Mouse (Mus musculus) heart, embryonic 10.5 days (tissue): ENCODE measurements around the gene Zhx3. TPM values are rescaled to one million over a fixed set of nuclear protein-coding genes. Genes with fewer than 3 reads are reported as not detected.
A peak's percentile ranks its signal among the peaks of the same experiment; 100 is the strongest.

Experiments
- DNase-seq: peaks from one replicate; pipeline ENCODE4 v3.0.0-alpha.2; 2017; ENCODE audit warnings: low spot score
- H3K27ac ChIP-seq: fragments of 300-500 bp; sonication (generic); 2 replicates; pipeline ENCODE4 v1.5.1; 2016; ENCODE audit warnings: mild to moderate bottlenecking
- H3K27me3 ChIP-seq: fragments of 300-500 bp; sonication (generic); 2 replicates; pipeline ENCODE4 v1.6.1; 2016; ENCODE audit warnings: mild to moderate bottlenecking; ENCODE audit not compliant: poor library complexity, insufficient read depth, severe bottlenecking
- H3K36me3 ChIP-seq: fragments of 300-500 bp; sonication (generic); 2 replicates; pipeline ENCODE4 v1.6.1; 2016; ENCODE audit warnings: mild to moderate bottlenecking, moderate library complexity
- H3K4me1 ChIP-seq: fragments of 300-500 bp; sonication (generic); 2 replicates; pipeline ENCODE4 v1.6.1; 2016; ENCODE audit warnings: mild to moderate bottlenecking
- H3K4me3 ChIP-seq: fragments of 300-500 bp; sonication (generic); 2 replicates; pipeline ENCODE4 v1.5.1; 2016; ENCODE audit warnings: mild to moderate bottlenecking, moderate library complexity
- H3K9me3 ChIP-seq: fragments of 300-500 bp; sonication (generic); 2 replicates; pipeline ENCODE4 v1.6.1; 2016; ENCODE audit warnings: mild to moderate bottlenecking, moderate library complexity
- WGBS: fragments of 180-500 bp; shearing (Covaris S2); methylation state at CpG from one replicate; pipeline ENCODE4 v1.1.7; 2016; 5-methylcytosine and 5-hydroxymethylcytosine counted together
- polyA plus RNA-seq: library from polyadenylated mRNA; unstranded; fragments of >200 nt; fragmentation: Nextera tagmentation; extraction: Ambion mirVana; gene quantifications from 2 replicates; pipeline ENCODE4 v1.2.1, GENCODE M21; 2016

Zhx3 gene
- 5.9 and 6.1 TPM in 2 replicates for polyA plus RNA-seq

- WGBS: 4% methylated on average over 48 of the region's 48 CpGs
- H3K27ac ChIP-seq: peak within 1 kb of the TSS; percentile 97
- peak within 1 kb of the TSS; percentile 96 for H3K4me3 ChIP-seq
- peaks cover 11% of the 10 kb centered on the region for H3K4me1 ChIP-seq
- no peaks in the 10 kb centered on the region for H3K36me3 ChIP-seq
- peak; percentile 97 for DNase-seq
- H3K9me3 ChIP-seq: no peaks in the 10 kb centered on the region
- no peaks in the 10 kb centered on the region for H3K27me3 ChIP-seq
Observed at GRCm38 (mm10) chr2:160872890-160873382, at the start of gene Zhx3. TSS of gene Zhx3 (minus strand) at chr2:160872998.

GRCm38 (mm10) chr2:160921285-160921684, 48.5 kb upstream of the Zhx3 start:
- Histone ChIP-seq H3K36me3 (no peaks in the 10 kb centered on the region), H3K27ac (no peak overlapping the region), H3K27me3 (peaks cover 16% of the 10 kb centered on the region; the same call in 1 of the 2 replicates), H3K4me1 (peaks cover 21% of the 10 kb centered on the region), H3K4me3 (no peak overlapping the region), H3K9me3 (no peaks in the 10 kb centered on the region)
- 62% methylated on average over 6 of the region's 7 CpGs for WGBS
- DNase-seq: no peak

DNA sequence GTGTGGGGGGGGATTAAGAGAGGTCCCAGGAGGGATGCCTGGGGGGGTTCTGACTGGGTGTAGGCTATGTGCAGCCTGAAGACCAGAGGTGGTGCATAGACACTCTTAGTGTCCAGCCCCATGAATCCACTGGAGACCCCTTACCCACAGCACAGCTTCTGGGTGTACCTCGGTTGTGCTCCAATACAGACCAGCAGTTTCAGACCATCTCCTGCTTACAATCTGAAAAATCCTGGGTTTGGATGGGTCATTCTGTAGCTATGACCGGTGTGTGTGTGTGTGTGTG, 46.1 kb upstream of the Zhx3 start:
- H3K4me1 ChIP-seq: peaks cover 28% of the 10 kb centered on the region
- peaks cover 40% of the 10 kb centered on the region for H3K27me3 ChIP-seq
- H3K27ac ChIP-seq: no peak overlapping the region
- no peak overlapping the region for H3K4me3 ChIP-seq
- no peak for DNase-seq
- no peaks in the 10 kb centered on the region for H3K36me3 ChIP-seq
- 80% methylated on average over 2 of the region's 2 CpGs for WGBS
- no peaks in the 10 kb centered on the region for H3K9me3 ChIP-seq

DNA sequence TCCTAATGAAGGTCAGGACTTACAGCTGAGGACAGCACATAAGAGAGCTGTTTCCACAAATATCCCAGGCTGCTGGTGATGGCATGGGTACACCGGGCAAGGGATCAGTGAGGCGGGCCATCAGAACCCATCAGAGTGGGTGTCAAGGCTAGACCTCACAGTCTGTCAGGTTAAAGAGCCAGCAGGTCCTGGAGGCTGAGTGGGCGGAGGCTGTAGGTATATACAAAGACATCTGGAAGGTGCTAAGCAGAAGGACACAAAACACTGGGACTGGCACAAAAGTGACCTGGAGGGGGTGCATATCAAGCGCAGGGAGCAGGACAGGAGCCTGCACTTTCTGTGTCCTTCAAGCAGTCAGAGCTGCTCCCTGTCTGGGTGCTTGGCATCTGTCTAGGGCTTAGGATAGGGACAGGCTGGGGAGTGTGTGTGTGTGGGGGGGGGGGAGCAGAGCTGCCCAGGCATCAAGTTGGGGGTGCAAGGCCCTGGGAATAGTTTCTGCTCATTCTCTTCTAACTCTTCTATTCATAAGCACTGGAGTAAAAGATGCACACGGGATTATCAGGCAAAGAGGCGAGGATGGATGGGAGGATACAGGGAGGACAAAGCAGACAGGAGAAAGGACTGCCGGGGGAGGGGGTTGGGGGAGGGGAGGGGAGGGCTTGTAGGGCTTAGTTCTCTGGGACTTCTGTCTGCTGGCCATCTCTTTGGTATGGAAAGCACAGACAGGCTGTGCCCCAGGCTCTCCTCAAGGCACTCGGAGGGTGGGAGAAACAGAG, 45.5 kb upstream of the Zhx3 start:
- WGBS: 53% methylated on average over 8 of the region's 8 CpGs
- H3K27me3 ChIP-seq: peaks cover 45% of the 10 kb centered on the region
- no peaks in the 10 kb centered on the region for H3K9me3 ChIP-seq
- no peak overlapping the region for H3K4me3 ChIP-seq
- no peaks in the 10 kb centered on the region for H3K36me3 ChIP-seq
- no peak overlapping the region for H3K27ac ChIP-seq
- no peak for DNase-seq
- peaks cover 28% of the 10 kb centered on the region for H3K4me1 ChIP-seq

DNA sequence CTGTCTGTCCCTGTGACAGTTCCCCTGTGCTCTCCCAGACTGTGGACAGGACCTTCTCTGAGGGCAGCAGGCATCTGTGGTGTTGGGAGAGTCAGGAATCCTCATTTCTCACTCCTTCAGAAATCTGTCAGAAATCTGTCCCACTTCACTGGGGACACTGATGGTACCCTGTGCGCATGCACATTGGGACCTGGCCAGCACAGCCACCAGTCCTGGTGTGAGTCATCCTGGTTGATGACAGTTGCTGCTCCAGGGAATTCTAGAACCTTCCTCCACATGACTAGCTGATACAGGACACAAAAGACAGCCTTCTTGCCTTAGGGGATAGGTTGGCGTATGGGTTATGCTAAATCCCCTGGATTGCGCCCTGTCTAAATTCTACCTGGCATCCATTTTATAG, 44.5 kb upstream of the Zhx3 start:
- Histone ChIP-seq H3K27me3 (peaks cover 55% of the 10 kb centered on the region), H3K36me3 (no peaks in the 10 kb centered on the region), H3K4me1 (peaks cover 32% of the 10 kb centered on the region), H3K9me3 (no peaks in the 10 kb centered on the region), H3K4me3 (no peak overlapping the region), H3K27ac (no peak overlapping the region)
- DNase-seq: no peak
- WGBS: 89% methylated on average over 3 of the region's 3 CpGs

- no peaks in the 10 kb centered on the region for H3K9me3 ChIP-seq
- WGBS: 82% methylated on average over 8 of the region's 8 CpGs
- no peak for DNase-seq
- peaks cover 37% of the 10 kb centered on the region for H3K4me1 ChIP-seq
- H3K36me3 ChIP-seq: no peaks in the 10 kb centered on the region
- no peak overlapping the region for H3K27ac ChIP-seq
- peaks cover 61% of the 10 kb centered on the region for H3K27me3 ChIP-seq
- no peak overlapping the region for H3K4me3 ChIP-seq
Observed at GRCm38 (mm10) chr2:160916714-160917113, 43.9 kb upstream of the Zhx3 start.

DNA sequence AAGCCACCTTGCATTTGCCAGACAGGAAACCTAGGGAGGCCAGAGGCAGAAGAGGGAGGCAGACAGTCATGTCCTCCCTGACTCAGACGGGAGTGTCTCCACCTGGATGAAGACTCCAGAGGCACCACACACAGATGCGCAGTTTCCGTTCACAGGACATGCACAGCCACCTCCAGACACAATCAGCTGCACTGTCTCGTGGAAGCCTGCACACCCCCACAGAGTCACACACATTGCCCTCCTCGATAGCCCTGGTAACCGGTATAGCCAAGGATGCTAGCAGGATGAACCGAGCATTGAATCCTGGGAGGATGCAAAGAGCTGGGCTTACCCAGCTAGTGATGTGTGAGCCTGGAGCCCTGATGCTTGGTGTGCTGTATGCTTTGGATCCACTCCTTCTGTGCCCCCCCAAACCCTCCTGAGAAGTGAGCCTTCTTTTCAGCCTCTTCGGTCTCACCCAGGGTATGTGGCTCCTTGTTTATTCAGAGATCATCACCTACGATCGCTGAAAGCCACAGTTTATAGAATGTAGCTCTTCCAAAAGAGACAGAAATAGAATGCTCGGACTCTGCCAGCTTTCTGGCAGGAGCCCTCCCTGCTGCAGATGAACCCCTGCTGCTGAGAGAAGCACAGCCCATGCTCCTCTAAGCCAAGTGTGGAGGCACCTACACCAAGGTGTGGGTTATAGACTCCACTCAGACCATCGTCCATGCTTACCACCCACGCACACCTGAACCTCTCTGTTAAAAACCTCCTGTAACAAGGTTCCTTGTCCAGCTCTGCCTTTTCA, 43.2 kb upstream of the Zhx3 start:
- H3K4me1 ChIP-seq: peaks cover 40% of the 10 kb centered on the region
- no peaks in the 10 kb centered on the region for H3K36me3 ChIP-seq
- H3K27ac ChIP-seq: no peak overlapping the region
- WGBS: 74% methylated on average over 13 of the region's 13 CpGs
- H3K4me3 ChIP-seq: no peak overlapping the region
- no peak for DNase-seq
- H3K27me3 ChIP-seq: peaks cover 68% of the 10 kb centered on the region
- H3K9me3 ChIP-seq: no peaks in the 10 kb centered on the region

DNA sequence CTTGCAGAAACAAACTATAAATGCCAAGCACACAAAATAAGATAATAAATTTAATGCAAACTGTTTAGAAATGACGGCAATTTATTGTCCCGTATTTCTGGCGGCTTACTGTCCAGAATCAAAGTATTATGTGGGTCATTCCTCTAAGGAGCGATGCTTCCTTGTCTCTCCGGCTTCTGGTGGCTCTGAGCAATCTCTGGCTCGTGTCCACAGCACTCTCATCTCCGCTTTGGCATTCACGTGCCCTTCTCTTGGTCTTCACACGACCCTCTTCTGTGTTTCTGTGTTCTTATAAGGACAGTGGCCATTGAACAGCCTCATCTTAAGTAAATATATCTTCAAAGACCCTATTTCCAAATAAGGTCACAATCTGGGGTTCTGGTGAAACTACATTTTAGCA, 41.9 kb upstream of the Zhx3 start:
- no peak for DNase-seq
- H3K36me3 ChIP-seq: no peaks in the 10 kb centered on the region
- no peaks in the 10 kb centered on the region for H3K9me3 ChIP-seq
- H3K27ac ChIP-seq: no peak overlapping the region
- WGBS: 73% methylated on average over 9 of the region's 9 CpGs
- peaks cover 74% of the 10 kb centered on the region for H3K27me3 ChIP-seq
- H3K4me1 ChIP-seq: peaks cover 40% of the 10 kb centered on the region
- H3K4me3 ChIP-seq: no peak overlapping the region

- WGBS: 1% methylated on average over 39 of the region's 46 CpGs
- H3K9me3 ChIP-seq: no peaks in the 10 kb centered on the region
- H3K4me1 ChIP-seq: peaks cover 28% of the 10 kb centered on the region
- DNase-seq: no peak
- peak within 1 kb of the TSS; percentile 72 for H3K4me3 ChIP-seq
- H3K27ac ChIP-seq: peak within 1 kb of the TSS; percentile 83
- no peaks in the 10 kb centered on the region for H3K36me3 ChIP-seq
- peaks cover 98% of the 10 kb centered on the region for H3K27me3 ChIP-seq
Observed at GRCm38 (mm10) chr2:160912231-160912671, 39.5 kb upstream of the Zhx3 start, which contains the start of gene Emilin3. TSS of gene Emilin3 (minus strand) at chr2:160912328.

DNA sequence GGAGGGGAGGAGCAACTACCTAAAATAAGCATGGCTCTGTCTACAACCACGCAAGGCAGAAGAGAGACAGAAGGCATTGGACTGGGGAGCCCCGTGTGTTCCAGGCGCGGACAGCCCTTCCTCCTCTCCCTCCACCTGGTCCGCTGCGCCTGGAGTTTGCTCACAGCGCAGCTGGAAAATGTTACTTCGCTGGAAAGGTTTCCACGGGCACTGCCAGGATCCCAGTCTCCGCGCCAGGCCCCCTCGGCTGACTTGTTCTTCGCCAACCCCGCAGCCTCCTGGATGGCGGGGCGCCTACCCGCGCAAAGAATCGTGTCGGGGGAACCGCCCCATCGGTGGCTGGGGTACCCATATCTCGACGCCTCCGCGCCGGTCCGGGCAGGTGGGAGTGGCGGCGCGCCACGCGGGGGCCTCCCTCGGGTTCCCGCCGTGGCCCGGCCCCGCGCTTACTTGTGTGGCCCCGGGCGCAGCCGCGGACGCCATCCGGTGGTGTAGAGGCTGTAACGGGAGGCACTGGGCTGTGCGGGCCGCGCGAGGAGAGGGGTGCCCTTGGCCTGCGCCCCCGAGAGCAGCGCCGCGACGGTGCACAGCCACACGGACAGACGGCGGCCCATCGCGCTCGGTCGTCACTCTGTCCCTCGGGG, 38.9 kb upstream of the Zhx3 start:
- Histone ChIP-seq H3K4me3 (peak overlapping the region; percentile 72), H3K36me3 (no peaks in the 10 kb centered on the region), H3K27ac (peak overlapping the region; percentile 83), H3K27me3 (peaks cover 99% of the 10 kb centered on the region), H3K4me1 (peaks cover 28% of the 10 kb centered on the region), H3K9me3 (no peaks in the 10 kb centered on the region)
- 3% methylated on average over 64 of the region's 64 CpGs for WGBS
- DNase-seq: no peak

- no peak overlapping the region for H3K4me3 ChIP-seq
- no peaks in the 10 kb centered on the region for H3K9me3 ChIP-seq
- peaks cover 22% of the 10 kb centered on the region for H3K4me1 ChIP-seq
- no peaks in the 10 kb centered on the region for H3K36me3 ChIP-seq
- no peak overlapping the region for H3K27ac ChIP-seq
- peaks cover 98% of the 10 kb centered on the region for H3K27me3 ChIP-seq
- DNase-seq: no peak
- WGBS: 80% methylated on average over 5 of the region's 5 CpGs
Observed at GRCm38 (mm10) chr2:160910633-160911032, 37.8 kb upstream of the Zhx3 start.

- Histone ChIP-seq H3K27me3 (peaks cover 85% of the 10 kb centered on the region), H3K27ac (no peak overlapping the region), H3K36me3 (no peaks in the 10 kb centered on the region), H3K4me1 (peaks cover 21% of the 10 kb centered on the region), H3K4me3 (no peak overlapping the region), H3K9me3 (no peaks in the 10 kb centered on the region)
- WGBS: 50% methylated on average over 18 of the region's 18 CpGs
- DNase-seq: no peak
Observed at GRCm38 (mm10) chr2:160908607-160909006, 35.8 kb upstream of the Zhx3 start.

DNA sequence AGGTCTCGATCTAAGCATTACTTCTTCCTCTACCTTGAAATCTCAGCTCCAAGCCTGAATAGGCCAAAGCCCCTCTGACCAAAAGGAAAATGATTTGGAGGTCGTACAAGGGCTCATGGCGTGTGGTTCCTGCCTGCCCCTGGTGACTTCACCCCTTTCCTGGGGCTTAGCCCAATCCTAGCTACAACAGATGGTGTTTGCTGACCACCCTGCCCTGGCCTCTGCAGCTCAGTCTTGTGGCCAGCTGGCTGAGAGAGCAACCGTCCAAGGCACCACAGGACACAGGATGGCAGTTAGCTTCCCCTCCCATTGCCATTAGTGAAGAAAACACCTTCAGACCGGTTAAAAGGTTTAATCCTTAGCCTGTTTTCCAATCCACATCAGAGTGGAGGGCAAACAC, 33.3 kb upstream of the Zhx3 start:
- 62% methylated on average over 5 of the region's 5 CpGs for WGBS
- Histone ChIP-seq H3K4me3 (no peak overlapping the region), H3K9me3 (no peaks in the 10 kb centered on the region), H3K36me3 (no peaks in the 10 kb centered on the region), H3K4me1 (peaks cover 15% of the 10 kb centered on the region), H3K27ac (no peak overlapping the region), H3K27me3 (peaks cover 69% of the 10 kb centered on the region)
- DNase-seq: no peak
